Mouse (Mus musculus) heart, embryonic 13.5 days (tissue): ENCODE measurements around the gene Lemd1. TPM values are rescaled to one million over a fixed set of nuclear protein-coding genes. Genes with fewer than 3 reads are reported as not detected.

Experiments
- ATAC-seq: fragments of 200-750 bp; cut with Nextera tagmentation; 2 replicates; pipeline ENCODE4 v1.8.0; 2017; ENCODE audit warnings: moderate TSS enrichment; ENCODE audit not compliant: insufficient number of reproducible peaks, low FRiP score, low TSS enrichment; ENCODE audit errors: extremely low read depth
- H3K27ac ChIP-seq: fragments of 300-500 bp; sonication (generic); replicated peaks from 2 replicates; pipeline ENCODE4 v1.5.1; 2015; ENCODE audit warnings: moderate library complexity, mild to moderate bottlenecking, inconsistent platforms
- H3K27me3 ChIP-seq: fragments of 300-500 bp; sonication (generic); replicated peaks from 2 replicates; pipeline ENCODE4 v1.6.1; 2015; ENCODE audit warnings: mild to moderate bottlenecking, inconsistent platforms
- H3K36me3 ChIP-seq: fragments of 300-500 bp; sonication (generic); 2 replicates; pipeline ENCODE4 v1.6.1; 2015; ENCODE audit warnings: mild to moderate bottlenecking, inconsistent platforms
- H3K4me1 ChIP-seq: fragments of 300-500 bp; sonication (generic); 2 replicates; pipeline ENCODE4 v1.6.1; 2015; ENCODE audit warnings: inconsistent platforms
- H3K4me2 ChIP-seq: fragments of 300-500 bp; sonication (generic); 2 replicates; pipeline ENCODE4 v1.6.1; 2015; ENCODE audit warnings: inconsistent platforms, mild to moderate bottlenecking, moderate library complexity
- H3K4me3 ChIP-seq: fragments of 300-500 bp; sonication (generic); 2 replicates; pipeline ENCODE4 v1.5.1; 2015; ENCODE audit warnings: moderate library complexity, mild to moderate bottlenecking, inconsistent platforms
- H3K9ac ChIP-seq: fragments of 300-500 bp; sonication (generic); 2 replicates; pipeline ENCODE4 v1.6.1; 2015; ENCODE audit warnings: inconsistent platforms, mild to moderate bottlenecking, moderate library complexity
- H3K9me3 ChIP-seq: fragments of 300-500 bp; sonication (generic); 2 replicates; pipeline ENCODE4 v1.6.1; 2016; ENCODE audit warnings: inconsistent platforms
- WGBS: fragments of 180-500 bp; shearing (Covaris S2); methylation state at CpG from one replicate; pipeline ENCODE4 v1.1.7; 2015; ENCODE audit warnings: mixed read lengths; 5-methylcytosine and 5-hydroxymethylcytosine counted together
- polyA plus RNA-seq: library from polyadenylated mRNA; unstranded; fragments of >200 nt; fragmentation: Nextera tagmentation; extraction: Ambion mirVana; gene quantifications from 2 replicates; pipeline ENCODE4 v1.2.1, GENCODE M21; 2015

Gene Lemd1
- polyA plus RNA-seq, 1 experiment from 2014 or later: not detected

DNA sequence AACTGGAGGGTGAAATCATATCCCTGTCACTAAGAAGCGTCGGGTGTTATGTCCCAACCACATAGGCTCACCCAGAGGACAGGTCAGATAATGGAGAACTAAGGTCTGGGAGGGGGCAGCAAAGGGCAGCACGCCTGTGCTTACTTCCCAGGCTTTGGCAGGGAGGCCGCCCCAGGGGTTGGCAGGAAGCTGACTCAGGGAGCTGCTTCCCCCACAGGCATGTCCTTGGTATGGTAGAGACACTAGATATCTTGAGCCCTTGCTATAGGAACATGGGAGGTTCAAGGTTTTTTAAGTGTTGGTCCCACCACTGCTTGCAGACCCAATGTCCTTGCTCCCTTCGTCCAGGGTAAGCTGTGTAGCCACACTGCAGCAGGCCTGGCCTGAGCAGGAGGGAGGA, 14.7 kb downstream of the Lemd1 start:
- ATAC-seq: no peak
- H3K9ac ChIP-seq: no peak overlapping the region

GRCm38 (mm10) chr1:132206828-132207227, 15.6 kb downstream of the Lemd1 start:
- H3K27me3 ChIP-seq: peaks cover 70% of the 10 kb centered on the region
- no peak for ATAC-seq
- H3K9ac ChIP-seq: no peak overlapping the region
- no peak overlapping the region for H3K27ac ChIP-seq
- no peak overlapping the region for H3K4me2 ChIP-seq
- 58% methylated on average over 3 of the region's 3 CpGs for WGBS
- no peak overlapping the region for H3K4me3 ChIP-seq
- no peaks in the 10 kb centered on the region for H3K9me3 ChIP-seq
- no peaks in the 10 kb centered on the region for H3K36me3 ChIP-seq
- H3K4me1 ChIP-seq: peaks cover 22% of the 10 kb centered on the region

More for the DNA sequence above, 14.7 kb downstream of the Lemd1 start:
- peaks cover 69% of the 10 kb centered on the region for H3K27me3 ChIP-seq
- H3K4me3 ChIP-seq: no peak overlapping the region
- H3K4me1 ChIP-seq: peaks cover 20% of the 10 kb centered on the region
- no peak overlapping the region for H3K4me2 ChIP-seq
- H3K27ac ChIP-seq: no peak overlapping the region
- WGBS: 37% methylated on average over 5 of the region's 5 CpGs
- H3K36me3 ChIP-seq: no peaks in the 10 kb centered on the region
- H3K9me3 ChIP-seq: no peaks in the 10 kb centered on the region

GRCm38 (mm10) chr1:132208154-132208553, 16.9 kb downstream of the Lemd1 start:
- Histone ChIP-seq H3K36me3 (no peaks in the 10 kb centered on the region), H3K4me3 (no peak overlapping the region), H3K27ac (no peak overlapping the region), H3K4me1 (peaks cover 29% of the 10 kb centered on the region), H3K27me3 (peaks cover 68% of the 10 kb centered on the region), H3K9ac (no peak overlapping the region), H3K4me2 (no peak overlapping the region), H3K9me3 (no peaks in the 10 kb centered on the region)
- WGBS: 8% methylated on average over 4 of the region's 4 CpGs
- no peak for ATAC-seq

- ATAC-seq: no peak
- WGBS: 78% methylated on average over 10 of the region's 10 CpGs
- no peak overlapping the region for H3K4me2 ChIP-seq
- no peaks in the 10 kb centered on the region for H3K36me3 ChIP-seq
- no peaks in the 10 kb centered on the region for H3K9me3 ChIP-seq
- H3K27ac ChIP-seq: no peak overlapping the region
- peaks cover 29% of the 10 kb centered on the region for H3K4me1 ChIP-seq
- peaks cover 64% of the 10 kb centered on the region for H3K27me3 ChIP-seq
- no peak overlapping the region for H3K4me3 ChIP-seq
- H3K9ac ChIP-seq: no peak overlapping the region
These were observed 18.2 kb downstream of the Lemd1 start for GRCm38 (mm10) chr1:132209400-132209799.

DNA sequence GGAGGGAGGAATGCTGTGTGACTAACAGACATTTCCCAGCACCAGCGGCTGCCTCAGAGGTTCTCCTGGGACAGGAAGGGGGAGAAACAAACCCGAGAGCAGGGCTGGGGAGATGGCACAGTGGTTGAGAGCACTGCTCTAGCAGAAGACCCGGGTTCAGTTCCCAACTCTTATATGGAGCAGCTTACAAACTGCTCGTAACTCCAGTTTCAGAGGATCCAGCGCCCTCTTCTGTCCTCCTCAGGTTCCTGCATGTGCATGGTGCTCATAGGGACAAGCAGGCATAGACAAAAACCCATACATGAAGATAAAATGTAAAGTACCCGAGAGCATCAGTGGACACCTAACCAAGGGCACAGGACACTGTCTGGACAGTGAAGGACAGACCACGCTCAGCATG, 19.7 kb downstream of the Lemd1 start:
- Histone ChIP-seq H3K27me3 (peaks cover 68% of the 10 kb centered on the region), H3K4me2 (no peak overlapping the region), H3K9ac (no peak overlapping the region), H3K36me3 (no peaks in the 10 kb centered on the region), H3K9me3 (no peaks in the 10 kb centered on the region), H3K4me1 (peaks cover 22% of the 10 kb centered on the region), H3K27ac (no peak overlapping the region), H3K4me3 (no peak overlapping the region)
- 16% methylated on average over 7 of the region's 7 CpGs for WGBS
- ATAC-seq: no peak

- ATAC-seq: no peak
- Histone ChIP-seq H3K9me3 (no peaks in the 10 kb centered on the region), H3K4me1 (peaks cover 19% of the 10 kb centered on the region), H3K27ac (no peak overlapping the region), H3K9ac (no peak overlapping the region), H3K36me3 (no peaks in the 10 kb centered on the region), H3K4me3 (0 out of 2 replicates have a peak overlapping the region, but pooled peaks have one; percentile 41), H3K4me2 (peak overlapping the region; percentile 58), H3K27me3 (peaks cover 74% of the 10 kb centered on the region)
- 34% methylated on average over 12 of the region's 12 CpGs for WGBS
These were observed 20.4 kb downstream of the Lemd1 start for GRCm38 (mm10) chr1:132211672-132212071.

- peak overlapping the region; percentile 41 for H3K4me3 ChIP-seq
- H3K9ac ChIP-seq: peak overlapping the region; percentile 42
- WGBS: 4% methylated on average over 20 of the region's 20 CpGs
- peaks cover 19% of the 10 kb centered on the region for H3K4me1 ChIP-seq
- ATAC-seq: no peak
- no peak overlapping the region for H3K27ac ChIP-seq
- H3K27me3 ChIP-seq: peaks cover 72% of the 10 kb centered on the region
- H3K36me3 ChIP-seq: no peaks in the 10 kb centered on the region
- H3K9me3 ChIP-seq: no peaks in the 10 kb centered on the region
- H3K4me2 ChIP-seq: peak overlapping the region; percentile 58
These were observed 21.0 kb downstream of the Lemd1 start for GRCm38 (mm10) chr1:132212218-132212617.

DNA sequence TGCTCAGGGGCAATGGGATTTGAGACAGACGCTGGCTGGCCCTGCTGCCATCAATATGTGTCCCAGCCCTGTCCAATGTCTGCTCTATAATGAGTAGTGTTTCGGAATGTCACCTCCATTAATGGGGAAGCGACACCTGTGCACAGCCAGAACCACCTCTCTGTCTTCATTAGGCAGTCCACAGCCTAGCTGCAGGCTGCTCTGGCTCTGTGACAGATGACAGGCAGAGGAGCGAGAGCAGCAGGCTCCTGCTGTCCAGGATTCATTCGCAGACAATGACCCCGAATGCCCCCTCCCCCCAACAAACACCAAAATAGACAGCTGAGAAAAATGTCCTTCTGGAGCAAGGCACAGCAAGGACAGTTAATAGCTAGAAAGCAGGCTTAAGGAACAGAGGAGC, 21.8 kb downstream of the Lemd1 start:
- no peak overlapping the region for H3K27ac ChIP-seq
- H3K4me2 ChIP-seq: no peak overlapping the region
- no peak for ATAC-seq
- 48% methylated on average over 6 of the region's 6 CpGs for WGBS
- H3K9ac ChIP-seq: no peak overlapping the region
- no peak overlapping the region for H3K4me3 ChIP-seq
- H3K4me1 ChIP-seq: peaks cover 16% of the 10 kb centered on the region
- no peaks in the 10 kb centered on the region for H3K9me3 ChIP-seq
- no peaks in the 10 kb centered on the region for H3K36me3 ChIP-seq
- peaks cover 70% of the 10 kb centered on the region for H3K27me3 ChIP-seq

GRCm38 (mm10) chr1:132216276-132216675, 25.0 kb downstream of the Lemd1 start:
- H3K9ac ChIP-seq: no peak overlapping the region
- 49% methylated on average over 3 of the region's 3 CpGs for WGBS
- H3K27me3 ChIP-seq: peaks cover 56% of the 10 kb centered on the region
- H3K36me3 ChIP-seq: no peaks in the 10 kb centered on the region
- no peak for ATAC-seq
- H3K4me1 ChIP-seq: peaks cover 12% of the 10 kb centered on the region
- H3K4me3 ChIP-seq: no peak overlapping the region
- no peak overlapping the region for H3K4me2 ChIP-seq
- H3K9me3 ChIP-seq: no peaks in the 10 kb centered on the region
- H3K27ac ChIP-seq: no peak overlapping the region

DNA sequence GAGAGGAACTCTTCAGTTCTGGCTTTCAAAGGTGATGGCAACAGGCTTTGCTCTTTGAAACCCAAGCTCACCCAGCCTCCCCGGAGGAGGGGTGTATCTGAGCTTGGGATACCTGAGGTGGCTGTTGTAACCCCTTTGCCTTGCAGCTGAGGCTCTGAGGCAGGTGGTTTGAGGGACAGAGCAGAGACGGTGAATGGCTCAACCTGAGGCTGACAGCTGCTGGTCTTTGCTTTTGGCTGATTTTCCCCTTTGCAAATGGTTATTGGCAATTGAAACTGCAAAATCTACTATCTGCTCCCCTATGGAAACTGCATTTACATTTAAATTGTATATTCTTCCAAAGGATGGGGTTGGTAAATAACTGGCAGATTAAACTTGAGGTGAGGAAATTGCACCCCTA, 30.4 kb downstream of the Lemd1 start:
- Histone ChIP-seq H3K9me3 (no peaks in the 10 kb centered on the region), H3K4me3 (no peak overlapping the region), H3K9ac (no peak overlapping the region), H3K4me2 (no peak overlapping the region), H3K27me3 (peaks cover 33% of the 10 kb centered on the region), H3K27ac (no peak overlapping the region), H3K4me1 (0 out of 2 replicates have a peak, but pooled peaks cover 3% of the 10 kb centered on the region), H3K36me3 (no peaks in the 10 kb centered on the region)
- whole genome bisulfite sequencing: 17% methylated on average over 2 of the region's 2 CpGs
- no peak for ATAC-seq

DNA sequence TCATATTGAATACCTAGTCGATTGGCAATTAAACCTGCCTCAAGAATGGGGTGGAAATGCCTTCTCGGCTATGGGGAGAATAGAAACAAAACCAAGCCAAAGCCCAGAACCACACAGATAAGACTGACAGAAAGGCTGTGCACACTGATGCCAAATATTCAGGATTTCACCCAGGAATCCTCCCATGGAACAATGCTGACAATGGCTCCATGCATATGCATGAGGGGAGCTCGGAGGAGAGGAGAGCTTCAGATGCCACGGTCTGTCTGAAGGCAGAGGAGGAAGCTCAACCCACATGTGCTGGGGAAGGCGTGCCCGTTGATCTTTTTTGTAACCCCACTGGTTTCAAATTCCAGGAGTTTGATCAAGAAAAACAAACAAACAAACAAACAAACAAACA, 30.9 kb downstream of the Lemd1 start:
- no peak overlapping the region for H3K4me3 ChIP-seq
- no peak overlapping the region for H3K4me2 ChIP-seq
- no peak overlapping the region for H3K9ac ChIP-seq
- no peak for ATAC-seq
- no peak overlapping the region for H3K27ac ChIP-seq
- WGBS: 37% methylated on average over 6 of the region's 6 CpGs
- 0 out of 2 replicates have a peak, but pooled peaks cover 3% of the 10 kb centered on the region for H3K4me1 ChIP-seq
- H3K27me3 ChIP-seq: peaks cover 33% of the 10 kb centered on the region
- H3K36me3 ChIP-seq: no peaks in the 10 kb centered on the region
- H3K9me3 ChIP-seq: no peaks in the 10 kb centered on the region

GRCm38 (mm10) chr1:132226297-132227080, 35.3 kb downstream of the Lemd1 start:
- no peaks in the 10 kb centered on the region for H3K4me1 ChIP-seq
- no peak overlapping the region for H3K9ac ChIP-seq
- H3K4me2 ChIP-seq: no peak overlapping the region
- H3K36me3 ChIP-seq: no peaks in the 10 kb centered on the region
- no peak overlapping the region for H3K4me3 ChIP-seq
- H3K27me3 ChIP-seq: peaks cover 24% of the 10 kb centered on the region
- H3K9me3 ChIP-seq: no peaks in the 10 kb centered on the region
- 75% methylated on average over 11 of the region's 13 CpGs for WGBS
- no peak for ATAC-seq
- no peak overlapping the region for H3K27ac ChIP-seq
